Mouse (Mus musculus) liver, embryonic 14.5 days (tissue): ENCODE results near the gene Prss56. TPM values are rescaled to one million over a fixed set of nuclear protein-coding genes. Genes with fewer than 3 reads are reported as not detected.

Experiments
- ATAC-seq: fragments of 200-750 bp; cut with Nextera tagmentation; 2 replicates; pipeline ENCODE4 v1.8.0; 2017; ENCODE audit warnings: moderate number of reproducible peaks, mild to moderate bottlenecking, moderate library complexity; ENCODE audit not compliant: insufficient read depth
- DNase-seq, 3 experiments: peaks; one replicate each; pipeline ENCODE4 v3.0.0-alpha.2; 2012 to 2013; ENCODE audit warnings: low read depth in 3 of 3, low spot score in 3 of 3
- H3K27ac ChIP-seq: fragments of 300-500 bp; sonication (generic); 2 replicates; pipeline ENCODE4 v1.5.1; 2014; ENCODE audit warnings: moderate library complexity, mild to moderate bottlenecking, control low read depth, inconsistent platforms
- H3K27me3 ChIP-seq: fragments of 300-500 bp; sonication (generic); 2 replicates; pipeline ENCODE4 v1.6.1; 2014; ENCODE audit warnings: mild to moderate bottlenecking, low read length, moderate library complexity; ENCODE audit not compliant: control insufficient read depth, insufficient read depth
- H3K36me3 ChIP-seq: fragments of 300-500 bp; sonication (generic); replicated peaks from 2 replicates; pipeline ENCODE4 v1.6.1; 2014; ENCODE audit warnings: low read depth; ENCODE audit not compliant: control insufficient read depth, insufficient read depth
- H3K4me1 ChIP-seq, 2 experiments: fragments of 200-500 bp in 1 of 2; fragments of 300-500 bp in 1 of 2; sonication (generic) in 1 of 2; replicated peaks; 2 replicates each; pipeline ENCODE4 v1.6.1; 2012 to 2014; ENCODE audit warnings: antibody characterized with exemption in 1 of 2, inconsistent platforms in 1 of 2, low read length in 1 of 2; ENCODE audit not compliant: control insufficient read depth in 2 of 2, insufficient read depth in 2 of 2
- H3K4me2 ChIP-seq: fragments of 300-500 bp; sonication (generic); 2 replicates; pipeline ENCODE4 v1.6.1; 2014; ENCODE audit warnings: low read depth, mild to moderate bottlenecking, control low read depth, moderate library complexity
- H3K4me3 ChIP-seq, 2 experiments: fragments of 200-500 bp in 1 of 2; fragments of 300-500 bp in 1 of 2; sonication (generic) in 1 of 2; 2 replicates each; pipeline ENCODE4 v1.5.1; 2012 to 2014; ENCODE audit warnings: low read depth in 2 of 2, low read length in 2 of 2, mild to moderate bottlenecking in 2 of 2, control low read depth in 1 of 2, inconsistent platforms in 1 of 2, moderate library complexity in 1 of 2; ENCODE audit not compliant: insufficient read depth in 1 of 2
- H3K9ac ChIP-seq: fragments of 300-500 bp; sonication (generic); replicated peaks from 2 replicates; pipeline ENCODE4 v1.6.1; 2014; ENCODE audit warnings: mild to moderate bottlenecking, control low read depth, moderate library complexity
- H3K9me3 ChIP-seq: fragments of 300-500 bp; sonication (generic); 2 replicates; pipeline ENCODE4 v1.6.1; 2016; ENCODE audit warnings: low read length, mixed read lengths; ENCODE audit not compliant: control insufficient read depth
- CTCF ChIP-seq: IDR thresholded peaks from 2 replicates; pipeline ENCODE4 v1.5.1; 2016; ENCODE audit warnings: antibody characterized with exemption, low read depth, control low read depth
- EP300 ChIP-seq: IDR thresholded peaks from 2 replicates; pipeline ENCODE4 v1.6.1; 2016; ENCODE audit warnings: antibody characterized with exemption, low read depth
- WGBS: fragments of 180-500 bp; shearing (Covaris S2); extraction: QIAGEN DNeasy Blood & Tissue Kit; methylation state at CpG from one replicate; pipeline ENCODE4 v1.1.7; 2014; ENCODE audit not compliant: insufficient replicate concordance; 5-methylcytosine and 5-hydroxymethylcytosine counted together
- polyA plus RNA-seq, 2 experiments: library from polyadenylated mRNA; depleted of rRNA in 1 of 2; stranded (reverse) in 1 of 2; unstranded in 1 of 2; fragments of >200 nt; fragmentation: Nextera tagmentation in 1 of 2; extraction: Ambion mirVana in 1 of 2; gene quantifications; 2 replicates each; pipeline versions ENCODE4 v1.2.1 to v1.2.3; 2012 to 2014

Gene Prss56
- polyA plus RNA-seq, 2 experiments, result not detected

DNA sequence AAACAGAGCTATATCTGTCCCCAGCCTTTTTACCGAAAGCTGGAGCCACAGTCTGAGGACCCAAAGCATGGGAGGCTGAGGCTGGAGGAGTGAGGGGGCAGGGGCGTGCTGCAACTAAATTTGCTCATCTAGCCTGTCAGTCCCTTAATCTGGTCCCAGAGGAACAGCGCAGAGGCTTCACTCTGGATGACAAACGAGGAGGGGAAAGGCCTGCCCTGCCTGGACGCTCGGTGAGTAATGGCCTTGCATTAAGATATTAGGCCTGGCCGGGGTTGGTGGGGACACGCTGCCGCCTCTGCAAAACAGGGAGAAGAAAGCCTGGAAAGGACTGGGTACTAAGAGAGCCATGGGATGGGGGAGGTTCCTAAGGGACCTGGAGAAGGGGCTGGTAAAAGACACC lies 10.8 kb upstream of the Prss56 start:
- Histone ChIP-seq H3K27ac (no peak overlapping the region), H3K27me3 (peaks cover 12% of the 10 kb centered on the region)
- 47% methylated on average over 9 of the region's 9 CpGs for WGBS

DNA sequence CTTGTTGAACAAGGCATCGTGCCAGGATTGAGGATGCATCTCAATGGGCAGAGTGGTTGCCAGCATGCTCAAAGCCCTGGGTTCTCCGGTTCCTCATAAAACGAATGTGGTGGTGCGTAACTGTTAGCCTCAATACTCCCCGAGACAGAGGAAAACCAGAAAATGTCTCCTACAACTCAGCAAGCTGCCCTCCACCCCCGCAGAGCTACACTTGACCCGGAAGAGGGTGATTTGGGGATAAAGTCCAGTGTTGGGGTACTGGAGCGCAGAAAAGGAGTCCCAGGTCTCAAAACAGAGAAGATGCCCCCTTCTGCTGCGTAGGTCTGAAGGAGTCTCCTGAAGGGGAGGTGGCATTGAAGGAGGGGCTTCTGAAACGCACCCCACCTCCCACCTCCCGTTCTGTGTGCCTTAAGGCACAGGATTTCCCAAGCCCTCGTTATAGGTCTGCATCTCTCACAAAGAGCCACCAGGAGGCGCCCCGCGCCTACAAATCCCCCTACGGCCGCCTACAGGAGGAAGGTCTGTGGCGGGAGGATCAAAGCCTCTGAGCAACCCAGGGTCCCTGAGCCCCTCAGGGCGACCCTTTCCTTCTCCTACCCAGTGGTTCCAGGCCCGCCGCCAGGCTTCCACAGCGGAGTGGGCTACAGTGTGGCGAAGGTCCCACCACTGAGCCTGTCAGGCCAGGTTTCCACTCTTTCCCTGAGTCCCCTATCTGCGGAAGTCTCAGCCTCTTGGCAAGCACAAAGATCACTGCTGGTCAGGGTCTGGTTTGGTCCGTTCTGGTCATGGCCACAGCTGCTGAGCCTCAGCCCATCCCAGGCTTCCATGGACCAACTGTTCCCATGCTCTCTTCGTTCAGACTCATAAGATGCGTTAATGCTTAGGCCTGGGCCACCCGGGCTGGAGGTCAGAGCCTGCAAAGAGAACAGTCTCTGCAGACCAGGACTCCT lies 8.8 kb upstream of the Prss56 start:
- Histone ChIP-seq H3K4me2 (no peak overlapping the region), H3K27ac (no peak overlapping the region), H3K4me3 (no peak overlapping the region), H3K4me1 (no peaks in the 10 kb centered on the region), H3K9me3 (no peaks in the 10 kb centered on the region), H3K36me3 (no peaks in the 10 kb centered on the region), H3K27me3 (peaks cover 12% of the 10 kb centered on the region), H3K9ac (no peak overlapping the region)
- TF ChIP-seq EP300, result no peak
- TF ChIP-seq CTCF, result peak; percentile 75
- ATAC-seq (no peak), DNase-seq (peak in 2 of 3 experiments; percentile 14 to 16)
- 24% methylated on average over 28 of the region's 28 CpGs for WGBS

More for the DNA sequence above, 10.8 kb upstream of the Prss56 start:
- no peak overlapping the region for H3K4me3 ChIP-seq
- H3K4me2 ChIP-seq, result no peak overlapping the region
- no peak overlapping the region for H3K9ac ChIP-seq
- DNase-seq, result no peak
- no peaks in the 10 kb centered on the region for H3K9me3 ChIP-seq
- no peaks in the 10 kb centered on the region for H3K36me3 ChIP-seq
- no peak for TF ChIP-seq EP300
- H3K4me1 ChIP-seq, result no peaks in the 10 kb centered on the region
- no peak for ATAC-seq

DNA sequence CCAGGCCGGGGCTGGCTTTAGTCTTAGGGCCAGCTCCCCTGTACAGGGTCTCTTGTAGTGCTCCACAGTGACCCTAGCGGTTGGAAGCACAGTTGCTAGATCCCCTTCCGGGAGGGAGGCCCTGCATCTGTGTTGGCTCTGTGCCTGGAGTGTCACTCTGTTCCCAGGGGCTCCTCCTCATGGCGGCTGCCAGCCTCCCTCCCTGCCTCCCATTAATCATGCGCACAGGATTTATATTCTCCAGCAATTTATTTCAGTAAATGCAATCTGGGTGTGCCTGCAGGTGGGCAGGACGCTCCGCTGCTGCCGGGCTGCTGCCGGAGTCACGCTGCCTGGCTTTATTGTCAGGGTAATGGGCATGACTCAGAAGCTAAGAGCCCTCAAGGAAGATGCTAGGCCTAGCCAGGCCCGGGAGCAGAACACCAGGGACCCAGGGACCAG lies 7.2 kb upstream of the Prss56 start:
- Histone ChIP-seq H3K4me2 (no peak overlapping the region), H3K9ac (no peak overlapping the region), H3K27me3 (peaks cover 6% of the 10 kb centered on the region), H3K9me3 (no peaks in the 10 kb centered on the region), H3K4me1 (no peaks in the 10 kb centered on the region), H3K27ac (no peak overlapping the region), H3K4me3 (no peak overlapping the region), H3K36me3 (no peaks in the 10 kb centered on the region)
- no peak for DNase-seq
- ATAC-seq, result no peak
- TF ChIP-seq CTCF (peak; percentile 31), EP300 (no peak)
- WGBS, result 29% methylated on average over 11 of the region's 11 CpGs

DNA sequence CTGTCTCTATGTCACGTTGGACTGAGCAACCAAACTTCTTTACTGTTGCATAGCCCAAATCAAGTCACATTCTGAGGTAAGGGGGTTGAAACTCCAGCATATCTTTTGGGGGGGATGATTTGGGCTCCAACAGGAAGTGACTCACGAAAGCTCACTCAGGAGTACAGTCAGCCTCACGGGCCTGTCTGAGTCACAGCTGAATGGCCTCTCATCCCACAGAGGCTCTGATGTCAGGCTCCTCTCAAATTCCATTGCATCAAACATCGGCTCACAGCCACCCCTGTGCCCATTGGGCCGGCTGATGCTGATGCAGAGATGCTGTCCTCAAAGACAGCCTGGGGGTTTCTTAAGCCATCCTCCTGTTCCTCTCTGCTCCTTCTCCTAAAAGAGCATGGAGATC lies 2.2 kb upstream of the Prss56 start:
- H3K4me1 ChIP-seq, result no peaks in the 10 kb centered on the region
- H3K4me2 ChIP-seq, result no peak overlapping the region
- DNase-seq (peak in 1 of 3 experiments; percentile 17), ATAC-seq (no peak)
- no peak overlapping the region for H3K9ac ChIP-seq
- no peaks in the 10 kb centered on the region for H3K36me3 ChIP-seq
- no peak for TF ChIP-seq CTCF
- 20% methylated on average over 5 of the region's 5 CpGs for WGBS
- H3K4me3 ChIP-seq, result no peak overlapping the region
- H3K27me3 ChIP-seq, result peaks cover 22% of the 10 kb centered on the region
- H3K9me3 ChIP-seq, result no peaks in the 10 kb centered on the region
- no peak overlapping the region for H3K27ac ChIP-seq

DNA sequence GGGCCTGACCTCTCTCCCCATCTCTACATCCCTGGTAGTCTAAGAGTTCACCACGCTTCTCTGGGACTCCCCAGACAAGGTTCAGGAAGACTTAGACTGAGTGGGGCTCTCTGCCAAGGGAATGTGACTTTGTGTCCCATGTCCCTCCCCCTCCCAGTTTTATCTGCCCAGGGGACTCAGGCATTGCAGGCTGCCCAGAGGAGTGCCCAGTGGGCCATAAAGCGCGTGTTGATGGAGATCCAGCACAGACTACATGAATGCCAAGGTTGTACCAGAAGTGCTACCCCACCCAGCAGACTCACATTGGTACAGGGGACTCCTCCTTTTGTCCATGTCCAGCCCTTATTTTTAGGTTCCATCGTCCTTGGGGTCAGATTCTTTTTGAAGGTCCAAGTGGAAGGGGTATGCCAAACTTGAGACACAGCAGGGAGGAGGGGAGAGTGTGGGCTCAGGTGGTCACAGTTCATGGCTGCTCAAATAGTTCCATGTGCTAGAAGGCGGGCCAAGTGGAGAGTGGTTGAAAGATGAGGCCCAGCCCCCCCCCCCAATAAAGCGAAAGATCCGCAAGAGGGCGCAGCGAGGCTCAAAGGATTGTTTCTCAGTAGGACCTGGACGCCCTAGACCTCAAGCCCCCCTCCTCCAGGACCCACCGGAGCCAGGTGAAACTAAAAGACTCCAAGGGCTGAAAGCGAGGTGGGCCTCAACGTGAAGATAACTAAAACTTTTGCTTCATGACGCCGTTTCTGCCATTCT lies 1.1 kb downstream of the Prss56 start:
- 23% methylated on average over 15 of the region's 15 CpGs for WGBS
- DNase-seq (no peak), ATAC-seq (no peak)
- H3K9me3 ChIP-seq, result no peaks in the 10 kb centered on the region
- no peaks in the 10 kb centered on the region for H3K36me3 ChIP-seq
- peaks cover 33% of the 10 kb centered on the region for H3K27me3 ChIP-seq
- H3K4me3 ChIP-seq, result no peak overlapping the region
- no peak overlapping the region for H3K4me2 ChIP-seq
- no peak overlapping the region for H3K27ac ChIP-seq
- no peak for TF ChIP-seq EP300
- no peak for TF ChIP-seq CTCF
- H3K9ac ChIP-seq, result no peak overlapping the region
- no peaks in the 10 kb centered on the region for H3K4me1 ChIP-seq
